Mouse (Mus musculus) cortical plate, adult 2 months (tissue): ENCODE data around the gene Slc41a2.

Experiments used
- CTCF ChIP-seq: fragments of 200-500 bp; IDR thresholded peaks from 2 replicates; pipeline ENCODE4 v1.5.1; 2011; ENCODE audit warnings: mild to moderate bottlenecking, control low read depth, low read length; ENCODE audit not compliant: insufficient read depth; ENCODE audit errors: extremely low read depth
- POLR2A ChIP-seq: fragments of 200-500 bp; IDR thresholded peaks from 2 replicates; pipeline ENCODE4 v1.6.1; 2011; ENCODE audit warnings: mild to moderate bottlenecking, low read length, control low read depth; ENCODE audit not compliant: insufficient read depth; ENCODE audit errors: extremely low read depth

GRCm38 (mm10) chr10:83185121-83185520, 152.6 kb downstream of the Slc41a2 start:
- TF ChIP-seq POLR2A (no peak), CTCF (no peak)
